Mouse (Mus musculus) liver, adult 2 months (tissue): ENCODE data around the gene Cpne9. TPM values are rescaled to one million over a fixed set of nuclear protein-coding genes. Genes with fewer than 3 reads are reported as not detected.

Experiments
- DNase-seq: peaks from one replicate; pipeline ENCODE4 v3.0.0-alpha.2; 2011; ENCODE audit warnings: low read depth, low spot score; ENCODE audit errors: extremely low read depth
- H3K27ac ChIP-seq: fragments of 200-500 bp; replicated peaks from 2 replicates; pipeline ENCODE4 v1.5.1; 2012; ENCODE audit warnings: low read depth, mild to moderate bottlenecking, control low read depth, inconsistent platforms, low read length; ENCODE audit not compliant: insufficient read depth
- H3K27me3 ChIP-seq: fragments of 200-500 bp; 2 replicates; pipeline ENCODE4 v1.6.1; 2012; ENCODE audit warnings: mild to moderate bottlenecking, moderate library complexity, low read length, inconsistent platforms; ENCODE audit not compliant: control insufficient read depth, insufficient read depth
- H3K36me3 ChIP-seq: fragments of 200-500 bp; 2 replicates; pipeline ENCODE4 v1.6.1; 2012; ENCODE audit warnings: low read length, inconsistent platforms; ENCODE audit not compliant: control insufficient read depth, insufficient read depth
- H3K4me1 ChIP-seq: fragments of 200-500 bp; 2 replicates; pipeline ENCODE4 v1.6.1; 2011; ENCODE audit warnings: low read length; ENCODE audit not compliant: control insufficient read depth, insufficient read depth
- H3K4me3 ChIP-seq: fragments of 200-500 bp; 2 replicates; pipeline ENCODE4 v1.5.1; 2011; ENCODE audit warnings: low read depth, mild to moderate bottlenecking, control low read depth, low read length, moderate library complexity; ENCODE audit not compliant: insufficient read depth
- H3K79me2 ChIP-seq: fragments of 200-500 bp; 2 replicates; pipeline ENCODE4 v1.6.1; 2012; ENCODE audit warnings: inconsistent platforms, mild to moderate bottlenecking, low read length, moderate library complexity; ENCODE audit not compliant: control insufficient read depth, insufficient read depth
- H3K9ac ChIP-seq: fragments of 200-500 bp; 2 replicates; pipeline ENCODE4 v1.6.1; 2012; ENCODE audit warnings: low read depth, mild to moderate bottlenecking, control low read depth, inconsistent platforms, low read length
- CTCF ChIP-seq: fragments of 200-500 bp; IDR thresholded peaks from 2 replicates; pipeline ENCODE4 v1.5.1; 2011; ENCODE audit warnings: low read depth, low read length, control low read depth
- POLR2A ChIP-seq: fragments of 200-500 bp; IDR thresholded peaks from 2 replicates; pipeline ENCODE4 v1.6.1; 2011; ENCODE audit warnings: low read length, control low read depth; ENCODE audit not compliant: insufficient read depth; ENCODE audit errors: extremely low read depth
- WGBS: fragments of 180-500 bp; shearing (Covaris S2); methylation state at CpG from one replicate; pipeline ENCODE4 v1.1.7; 2018; 5-methylcytosine and 5-hydroxymethylcytosine counted together
- polyA plus RNA-seq: library from polyadenylated mRNA; depleted of rRNA; stranded (reverse); fragments of >200 nt; gene quantifications from 2 replicates; pipeline ENCODE4 v1.2.3, GENCODE M21; 2012
- total RNA-seq: library from RNA; depleted of rRNA; stranded (reverse); fragments of >200 nt; gene quantifications from 2 replicates; pipeline ENCODE4 v1.2.3, GENCODE M21; 2014

Cpne9 gene
- total and polyA plus RNA-seq, 2 experiments = not detected

DNA sequence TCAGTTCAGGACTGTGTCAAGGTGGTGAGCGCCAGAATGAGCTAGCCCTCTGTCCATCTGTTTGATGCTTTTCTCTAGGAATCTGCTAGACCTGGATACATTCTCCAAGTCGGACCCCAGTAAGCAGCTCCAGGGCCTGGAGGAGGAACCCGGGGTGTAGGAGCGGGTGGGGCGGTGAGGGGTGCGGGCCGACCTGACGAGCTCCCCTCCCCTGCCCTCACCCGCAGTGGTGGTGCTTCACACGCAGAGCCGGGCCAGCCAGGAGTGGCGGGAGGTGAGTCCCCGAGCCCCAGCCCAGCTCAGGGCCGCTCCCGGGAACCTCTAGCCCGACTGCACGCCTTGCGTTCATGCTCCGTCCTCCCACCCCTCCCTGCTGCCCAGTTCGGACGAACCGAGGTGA lies 862 bp downstream of the Cpne9 start:
- Histone ChIP-seq H3K4me1 (no peaks in the 10 kb centered on the region), H3K27me3 (peaks cover 7% of the 10 kb centered on the region; the same call in 1 of the 2 replicates), H3K36me3 (peaks cover 6% of the 10 kb centered on the region), H3K4me3 (no peak overlapping the region), H3K79me2 (no peaks in the 10 kb centered on the region), H3K9ac (no peak overlapping the region), H3K27ac (no peak overlapping the region)
- no peak for DNase-seq
- TF ChIP-seq CTCF (no peak), POLR2A (no peak)
- 3% methylated on average over 22 of the region's 22 CpGs for WGBS

DNA sequence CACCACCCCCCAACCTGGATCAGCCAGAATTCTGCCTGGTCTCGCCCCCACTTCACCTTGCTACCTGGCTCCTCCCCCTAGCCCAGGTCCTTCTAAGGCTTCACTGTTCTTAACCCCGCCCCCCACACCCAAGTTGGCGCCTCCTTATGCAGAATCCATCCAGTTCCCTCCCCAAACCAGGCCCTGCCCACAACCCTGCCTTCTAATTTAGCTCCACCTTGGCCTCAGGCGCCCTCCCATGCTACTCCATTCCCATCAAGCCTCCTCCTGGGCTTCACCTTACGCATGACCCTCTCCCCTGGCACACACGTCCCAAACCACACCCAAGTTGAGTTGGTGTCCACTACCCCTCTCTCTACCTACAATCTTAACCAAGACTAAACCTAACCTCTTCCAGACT lies 1.4 kb downstream of the Cpne9 start:
- peaks cover 6% of the 10 kb centered on the region for H3K36me3 ChIP-seq
- no peak for TF ChIP-seq POLR2A
- H3K4me1 ChIP-seq = no peaks in the 10 kb centered on the region
- H3K27me3 ChIP-seq = peaks cover 7% of the 10 kb centered on the region; the same call in 1 of the 2 replicates
- H3K9ac ChIP-seq = no peak overlapping the region
- 15% methylated on average over 6 of the region's 6 CpGs for WGBS
- no peak overlapping the region for H3K27ac ChIP-seq
- DNase-seq = no peak
- H3K79me2 ChIP-seq = no peaks in the 10 kb centered on the region
- H3K4me3 ChIP-seq = no peak overlapping the region

DNA sequence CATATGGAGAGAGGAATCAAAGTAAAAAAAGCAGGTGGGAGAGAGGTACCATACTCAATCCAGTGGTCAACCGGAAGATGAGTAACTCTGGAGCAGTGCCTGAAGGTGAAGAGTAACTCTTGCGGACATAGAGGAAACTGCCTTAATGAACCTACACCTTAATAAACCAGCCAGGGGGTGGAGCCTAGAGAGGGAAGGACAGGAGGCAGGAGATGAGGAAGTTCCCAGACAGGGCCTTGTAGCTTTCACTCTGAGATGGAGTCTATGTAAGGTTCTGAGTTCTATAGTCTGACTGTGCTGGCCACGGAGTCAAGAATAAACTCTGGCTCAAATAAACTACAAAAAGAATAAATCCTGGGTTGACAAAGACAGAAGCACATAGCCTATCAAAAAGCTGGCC lies 2.8 kb downstream of the Cpne9 start:
- Histone ChIP-seq H3K36me3 (no peaks in the 10 kb centered on the region), H3K9ac (no peak overlapping the region), H3K27ac (no peak overlapping the region), H3K4me3 (no peak overlapping the region), H3K79me2 (no peaks in the 10 kb centered on the region), H3K27me3 (peaks cover 7% of the 10 kb centered on the region; the same call in 1 of the 2 replicates), H3K4me1 (no peaks in the 10 kb centered on the region)
- no peak for DNase-seq
- no peak for TF ChIP-seq POLR2A
- no peak for TF ChIP-seq CTCF
- WGBS = 75% methylated on average over 3 of the region's 3 CpGs

DNA sequence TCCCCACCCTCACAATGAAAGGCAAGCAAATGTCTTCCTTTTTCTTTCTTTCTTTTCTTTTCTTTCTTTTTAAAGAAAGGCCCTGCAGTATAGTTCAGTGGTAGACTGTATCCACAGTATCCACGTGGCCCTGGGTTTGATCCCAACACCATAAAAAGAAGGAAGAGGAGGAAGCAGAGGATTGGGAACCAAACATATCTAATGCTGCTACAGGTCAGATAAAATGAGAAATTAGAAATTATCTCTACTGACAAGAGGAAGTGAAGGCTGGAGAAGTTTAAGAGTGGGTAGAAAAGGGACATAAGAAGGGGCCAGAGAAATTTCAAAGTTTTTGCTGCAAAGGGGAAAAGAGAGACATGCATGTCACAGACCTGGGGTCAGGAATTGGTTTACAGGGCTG lies 4.2 kb downstream of the Cpne9 start:
- Histone ChIP-seq H3K4me1 (no peaks in the 10 kb centered on the region), H3K79me2 (no peaks in the 10 kb centered on the region), H3K27me3 (peaks cover 7% of the 10 kb centered on the region; the same call in 1 of the 2 replicates), H3K4me3 (no peak overlapping the region), H3K27ac (no peak overlapping the region), H3K9ac (no peak overlapping the region), H3K36me3 (no peaks in the 10 kb centered on the region)
- DNase-seq = no peak
- 73% methylated on average over 1 of the region's 1 CpGs for WGBS
- TF ChIP-seq POLR2A (no peak), CTCF (no peak)

DNA sequence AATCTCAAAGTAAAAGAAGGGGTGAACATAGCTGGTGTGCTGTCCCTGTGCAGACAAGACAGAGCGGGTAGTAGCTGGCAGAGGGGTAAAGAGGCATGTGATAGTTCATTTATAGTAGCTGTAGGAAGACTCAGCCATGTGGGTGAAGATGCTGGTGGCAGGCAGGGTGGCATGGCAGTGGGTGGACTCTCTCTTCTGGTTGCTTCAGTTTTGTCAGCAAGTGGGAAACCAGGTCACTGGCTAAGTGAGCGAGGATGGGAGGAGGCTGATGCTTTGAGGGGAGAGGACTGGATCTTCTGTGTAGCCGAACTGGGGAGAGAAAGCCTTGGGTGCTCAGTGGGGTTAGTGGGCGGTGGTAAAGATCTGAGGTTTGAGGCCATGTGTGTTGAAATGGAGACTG lies 5.1 kb downstream of the Cpne9 start:
- Histone ChIP-seq H3K27ac (no peak overlapping the region), H3K27me3 (peaks cover 7% of the 10 kb centered on the region; the same call in 1 of the 2 replicates), H3K4me3 (no peak overlapping the region), H3K36me3 (no peaks in the 10 kb centered on the region), H3K9ac (no peak overlapping the region), H3K79me2 (no peaks in the 10 kb centered on the region), H3K4me1 (no peaks in the 10 kb centered on the region)
- WGBS = 77% methylated on average over 4 of the region's 4 CpGs
- DNase-seq = no peak
- no peak for TF ChIP-seq CTCF
- TF ChIP-seq POLR2A = no peak

DNA sequence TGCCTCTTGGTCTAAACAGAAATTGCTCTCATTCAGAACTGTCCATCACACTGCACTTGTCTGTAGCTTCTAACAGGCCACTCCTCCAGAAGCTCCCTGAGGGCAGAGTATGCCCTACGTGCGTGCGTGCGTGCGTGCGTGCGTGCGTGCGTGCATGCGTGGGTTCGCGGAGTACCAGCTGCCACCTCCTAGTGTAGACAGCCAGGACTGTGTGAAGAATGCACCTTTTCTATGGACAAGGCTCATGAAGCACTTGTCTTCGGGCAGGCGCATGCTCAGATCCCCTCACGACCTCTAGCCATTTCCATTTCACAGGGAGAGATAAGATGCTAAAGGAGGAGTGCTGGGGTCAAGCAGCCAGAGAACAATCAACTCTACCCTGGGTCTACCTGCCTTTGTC lies 7.2 kb downstream of the Cpne9 start:
- DNase-seq = no peak
- Histone ChIP-seq H3K9ac (no peak overlapping the region), H3K4me1 (no peaks in the 10 kb centered on the region), H3K27me3 (no peaks in the 10 kb centered on the region), H3K4me3 (no peak overlapping the region), H3K79me2 (no peaks in the 10 kb centered on the region), H3K27ac (no peak overlapping the region), H3K36me3 (no peaks in the 10 kb centered on the region)
- no peak for TF ChIP-seq CTCF
- no peak for TF ChIP-seq POLR2A
- 95% methylated on average over 15 of the region's 15 CpGs for WGBS
